Mouse (Mus musculus) limb, embryonic 13.5 days (tissue): ENCODE data around the gene Nkpd1. TPM values are rescaled to one million over a fixed set of nuclear protein-coding genes. Genes with fewer than 3 reads are reported as not detected.

Source experiments
- ATAC-seq: fragments of 200-750 bp; cut with Nextera tagmentation; 2 replicates; pipeline ENCODE4 v1.8.0; 2017; ENCODE audit warnings: low read depth, moderate number of reproducible peaks, moderate TSS enrichment; ENCODE audit not compliant: low FRiP score
- H3K27ac ChIP-seq: fragments of 300-500 bp; sonication (generic); 2 replicates; pipeline ENCODE4 v1.5.1; 2015; ENCODE audit warnings: inconsistent platforms, mild to moderate bottlenecking, moderate library complexity
- H3K27me3 ChIP-seq: fragments of 300-500 bp; sonication (generic); 2 replicates; pipeline ENCODE4 v1.6.1; 2015; ENCODE audit warnings: mild to moderate bottlenecking, inconsistent platforms
- H3K36me3 ChIP-seq: fragments of 300-500 bp; sonication (generic); 2 replicates; pipeline ENCODE4 v1.6.1; 2015; ENCODE audit warnings: inconsistent platforms, mild to moderate bottlenecking, moderate library complexity
- H3K4me1 ChIP-seq: fragments of 300-500 bp; sonication (generic); 2 replicates; pipeline ENCODE4 v1.6.1; 2015; ENCODE audit warnings: inconsistent platforms
- H3K4me2 ChIP-seq: fragments of 300-500 bp; sonication (generic); replicated peaks from 2 replicates; pipeline ENCODE4 v1.6.1; 2015; ENCODE audit warnings: inconsistent platforms, mild to moderate bottlenecking, moderate library complexity
- H3K4me3 ChIP-seq: fragments of 300-500 bp; sonication (generic); 2 replicates; pipeline ENCODE4 v1.5.1; 2015; ENCODE audit warnings: moderate library complexity, mild to moderate bottlenecking, inconsistent platforms
- H3K9ac ChIP-seq: fragments of 300-500 bp; sonication (generic); 2 replicates; pipeline ENCODE4 v1.6.1; 2015; ENCODE audit warnings: mild to moderate bottlenecking, inconsistent platforms
- H3K9me3 ChIP-seq: fragments of 300-500 bp; sonication (generic); 2 replicates; pipeline ENCODE4 v1.6.1; 2016; ENCODE audit warnings: inconsistent platforms
- WGBS: fragments of 180-500 bp; shearing (Covaris S2); methylation state at CpG from one replicate; pipeline ENCODE4 v1.1.7; 2015; 5-methylcytosine and 5-hydroxymethylcytosine counted together
- polyA plus RNA-seq: library from polyadenylated mRNA; unstranded; fragments of >200 nt; fragmentation: Nextera tagmentation; extraction: Ambion mirVana; gene quantifications from 2 replicates; pipeline ENCODE4 v1.2.1, GENCODE M21; 2015

Nkpd1 gene
- polyA plus RNA-seq, 1 experiment from 2014 or later, result 0.11 TPM

GRCm38 (mm10) chr7:19491731-19492130 lies 25.9 kb upstream of the Nkpd1 start:
- Histone ChIP-seq H3K27ac (no peak overlapping the region), H3K4me1 (peaks cover 25% of the 10 kb centered on the region), H3K27me3 (peaks cover 62% of the 10 kb centered on the region), H3K4me2 (peak overlapping the region; percentile 60), H3K36me3 (no peaks in the 10 kb centered on the region), H3K4me3 (peak overlapping the region; percentile 28), H3K9ac (peak overlapping the region; percentile 46), H3K9me3 (no peaks in the 10 kb centered on the region)
- WGBS, result 4% methylated on average over 26 of the region's 26 CpGs
- ATAC-seq, result no peak

- Histone ChIP-seq H3K27ac (no peak overlapping the region), H3K36me3 (no peaks in the 10 kb centered on the region), H3K9ac (0 out of 2 replicates have a peak overlapping the region, but pooled peaks have one; percentile 25), H3K27me3 (peaks cover 31% of the 10 kb centered on the region), H3K4me3 (no peak overlapping the region), H3K4me2 (no peak overlapping the region), H3K9me3 (no peaks in the 10 kb centered on the region), H3K4me1 (peaks cover 16% of the 10 kb centered on the region)
- no peak for ATAC-seq
- WGBS, result 81% methylated on average over 25 of the region's 25 CpGs
Observed at GRCm38 (mm10) chr7:19494751-19495474, 22.7 kb upstream of the Nkpd1 start.

- H3K27me3 ChIP-seq, result peaks cover 24% of the 10 kb centered on the region
- H3K4me2 ChIP-seq, result no peak overlapping the region
- no peak overlapping the region for H3K27ac ChIP-seq
- H3K4me1 ChIP-seq, result peaks cover 16% of the 10 kb centered on the region
- H3K9ac ChIP-seq, result no peak overlapping the region
- no peak overlapping the region for H3K4me3 ChIP-seq
- 58% methylated on average over 20 of the region's 20 CpGs for WGBS
- H3K36me3 ChIP-seq, result no peaks in the 10 kb centered on the region
- 0 out of 2 replicates have a peak, but pooled peaks have one; percentile 49 for ATAC-seq
- no peaks in the 10 kb centered on the region for H3K9me3 ChIP-seq
Observed at GRCm38 (mm10) chr7:19495521-19496213, 22.0 kb upstream of the Nkpd1 start.

GRCm38 (mm10) chr7:19496214-19496555 lies 21.5 kb upstream of the Nkpd1 start:
- H3K27ac ChIP-seq, result no peak overlapping the region
- no peak overlapping the region for H3K4me2 ChIP-seq
- H3K36me3 ChIP-seq, result no peaks in the 10 kb centered on the region
- H3K27me3 ChIP-seq, result peaks cover 18% of the 10 kb centered on the region
- no peak overlapping the region for H3K9ac ChIP-seq
- no peaks in the 10 kb centered on the region for H3K9me3 ChIP-seq
- H3K4me1 ChIP-seq, result peaks cover 16% of the 10 kb centered on the region
- 80% methylated on average over 5 of the region's 5 CpGs for WGBS
- no peak for ATAC-seq
- no peak overlapping the region for H3K4me3 ChIP-seq

GRCm38 (mm10) chr7:19498326-19498725 lies 19.3 kb upstream of the Nkpd1 start:
- Histone ChIP-seq H3K9me3 (no peaks in the 10 kb centered on the region), H3K4me3 (no peak overlapping the region), H3K9ac (no peak overlapping the region), H3K27me3 (peaks cover 2% of the 10 kb centered on the region; the same call in 1 of the 2 replicates), H3K27ac (no peak overlapping the region), H3K4me1 (peaks cover 8% of the 10 kb centered on the region), H3K36me3 (no peaks in the 10 kb centered on the region), H3K4me2 (no peak overlapping the region)
- 86% methylated on average over 4 of the region's 4 CpGs for WGBS
- no peak for ATAC-seq

GRCm38 (mm10) chr7:19500420-19501363 lies 16.9 kb upstream of the Nkpd1 start:
- H3K36me3 ChIP-seq, result no peaks in the 10 kb centered on the region
- no peak overlapping the region for H3K27ac ChIP-seq
- peaks cover under 1% of the 10 kb centered on the region for H3K4me1 ChIP-seq
- no peak overlapping the region for H3K4me2 ChIP-seq
- H3K4me3 ChIP-seq, result no peak overlapping the region
- H3K9me3 ChIP-seq, result no peaks in the 10 kb centered on the region
- no peaks in the 10 kb centered on the region for H3K27me3 ChIP-seq
- H3K9ac ChIP-seq, result no peak overlapping the region
- no peak for ATAC-seq
- WGBS, result 70% methylated on average over 12 of the region's 12 CpGs

GRCm38 (mm10) chr7:19501658-19502057 lies 16.0 kb upstream of the Nkpd1 start:
- H3K4me2 ChIP-seq, result no peak overlapping the region
- ATAC-seq, result no peak
- H3K27me3 ChIP-seq, result no peaks in the 10 kb centered on the region
- H3K36me3 ChIP-seq, result no peaks in the 10 kb centered on the region
- H3K27ac ChIP-seq, result no peak overlapping the region
- WGBS, result 68% methylated on average over 4 of the region's 4 CpGs
- no peak overlapping the region for H3K4me3 ChIP-seq
- H3K9me3 ChIP-seq, result no peaks in the 10 kb centered on the region
- 0 out of 2 replicates have a peak, but pooled peaks cover 4% of the 10 kb centered on the region for H3K4me1 ChIP-seq
- no peak overlapping the region for H3K9ac ChIP-seq

GRCm38 (mm10) chr7:19503481-19504068 lies 14.1 kb upstream of the Nkpd1 start:
- no peaks in the 10 kb centered on the region for H3K9me3 ChIP-seq
- ATAC-seq, result no peak
- H3K9ac ChIP-seq, result no peak overlapping the region
- WGBS, result 40% methylated on average over 5 of the region's 5 CpGs
- H3K4me3 ChIP-seq, result no peak overlapping the region
- H3K4me2 ChIP-seq, result no peak overlapping the region
- no peaks in the 10 kb centered on the region for H3K36me3 ChIP-seq
- no peaks in the 10 kb centered on the region for H3K27me3 ChIP-seq
- peaks cover 14% of the 10 kb centered on the region for H3K4me1 ChIP-seq
- no peak overlapping the region for H3K27ac ChIP-seq

- H3K4me2 ChIP-seq, result peak overlapping the region; percentile 97
- WGBS, result 32% methylated on average over 6 of the region's 6 CpGs
- no peak overlapping the region for H3K9ac ChIP-seq
- H3K36me3 ChIP-seq, result no peaks in the 10 kb centered on the region
- H3K27me3 ChIP-seq, result no peaks in the 10 kb centered on the region
- H3K27ac ChIP-seq, result no peak overlapping the region
- peak overlapping the region; percentile 63; the same call in 1 of the 2 replicates for H3K4me3 ChIP-seq
- peaks cover 22% of the 10 kb centered on the region for H3K4me1 ChIP-seq
- H3K9me3 ChIP-seq, result no peaks in the 10 kb centered on the region
- ATAC-seq, result no peak
Observed at GRCm38 (mm10) chr7:19506326-19506725, 11.3 kb upstream of the Nkpd1 start.

- no peaks in the 10 kb centered on the region for H3K9me3 ChIP-seq
- under 1% methylated on average over 68 of the region's 71 CpGs for WGBS
- no peak for ATAC-seq
- H3K4me2 ChIP-seq, result peak overlapping the region; percentile 97
- H3K9ac ChIP-seq, result peak overlapping the region; percentile 82
- H3K27ac ChIP-seq, result peak overlapping the region; percentile 58; the same call in 1 of the 2 replicates
- peak overlapping the region; percentile 63 for H3K4me3 ChIP-seq
- H3K27me3 ChIP-seq, result no peaks in the 10 kb centered on the region
- peaks cover 22% of the 10 kb centered on the region for H3K4me1 ChIP-seq
- H3K36me3 ChIP-seq, result no peaks in the 10 kb centered on the region
Observed at GRCm38 (mm10) chr7:19506969-19507611, 10.5 kb upstream of the Nkpd1 start.

- Histone ChIP-seq H3K9ac (peak overlapping the region; percentile 82), H3K4me1 (peaks cover 22% of the 10 kb centered on the region), H3K4me3 (peak overlapping the region; percentile 63), H3K27ac (peak overlapping the region; percentile 58; the same call in 1 of the 2 replicates), H3K36me3 (no peaks in the 10 kb centered on the region), H3K27me3 (no peaks in the 10 kb centered on the region), H3K9me3 (no peaks in the 10 kb centered on the region), H3K4me2 (peak overlapping the region; percentile 97)
- 4% methylated on average over 18 of the region's 18 CpGs for WGBS
- ATAC-seq, result no peak
Observed at GRCm38 (mm10) chr7:19507612-19507981, 10.0 kb upstream of the Nkpd1 start.
